8 mouse cellular contexts compared by ENCODE assay signal in the genomic region with DNA sequence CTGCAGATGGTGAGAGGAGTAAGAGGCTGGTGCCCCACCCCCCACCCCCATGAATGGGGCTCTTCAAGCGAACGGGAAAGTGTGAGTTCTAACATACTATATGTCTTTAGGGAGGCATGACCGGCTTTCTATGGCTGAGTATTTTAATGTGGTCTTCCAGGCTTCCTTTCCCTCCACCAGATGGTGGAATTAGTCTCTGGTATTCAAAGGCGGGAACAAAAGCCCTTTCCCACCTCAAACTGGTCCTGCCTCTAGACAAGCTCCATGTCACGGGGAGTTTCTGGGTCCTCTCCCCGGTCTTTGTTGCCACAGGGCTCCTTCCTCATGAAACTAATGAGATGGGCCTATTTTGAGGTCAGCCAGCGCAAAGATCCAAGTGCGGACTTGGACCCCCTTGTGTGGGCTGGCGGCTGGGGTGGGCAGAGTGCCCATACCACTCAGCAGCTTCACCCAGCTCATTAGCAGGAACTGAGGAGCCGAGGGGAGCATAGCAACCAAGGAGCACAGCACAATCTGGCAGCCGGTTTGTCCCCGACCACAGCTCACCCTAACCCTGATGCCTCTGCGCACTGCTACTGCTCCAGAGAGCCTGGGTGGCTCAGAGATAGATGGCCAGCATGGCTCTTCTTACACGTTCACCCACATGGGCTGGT. TPM values are rescaled to one million over a fixed set of nuclear protein-coding genes. Genes with fewer than 3 reads are reported as not detected.
DNase-seq lines count a peak whose midpoint lies in the region; ATAC-seq lines count a peak whose summit lies in the region.
"Had no signal": no experiment of that assay in that cellular context is flagged by ENCODE, and none has a peak within 500 bp of the region (broad histone marks: within the 10 kb centered on the region; RNA-seq: fewer than 3 reads in every experiment).

No protein-coding gene starts in this region.

- no peaks in the 10 kb centered on the region for H3K9me3 ChIP-seq in forebrain, embryonic 11.5 days (ENCODE audit: control insufficient read depth, low read length)
- H3K9me3 ChIP-seq in hindbrain, embryonic 12.5 days (replicated peaks): no peaks in the 10 kb centered on the region
- H3K9me3 ChIP-seq in neural tube, embryonic 14.5 days (ENCODE audit: control insufficient read depth, low read length): no peaks in the 10 kb centered on the region

- ATAC-seq in forebrain, embryonic 11.5 days (replicated peaks; ENCODE audit: low FRiP score): peak; percentile 82
- peak; percentile 67 for ATAC-seq in hindbrain, embryonic 12.5 days (ENCODE audit: low FRiP score)
- peak; percentile 67; the same call in 1 of the 2 replicates for ATAC-seq in neural tube, embryonic 14.5 days (ENCODE audit: low read depth)

- 26% methylated on average over 14 of the region's 14 CpGs for WGBS in forebrain, embryonic 11.5 days
- WGBS in hindbrain, embryonic 12.5 days: 20% methylated on average over 14 of the region's 14 CpGs
- WGBS in neural tube, embryonic 14.5 days: 14% methylated on average over 14 of the region's 14 CpGs

- H3K36me3 ChIP-seq in forebrain, embryonic 11.5 days (ENCODE audit: control insufficient read depth, insufficient read depth, low read length): no peaks in the 10 kb centered on the region
- no peaks in the 10 kb centered on the region for H3K36me3 ChIP-seq in hindbrain, embryonic 12.5 days
- no peaks in the 10 kb centered on the region for H3K36me3 ChIP-seq in neural tube, embryonic 14.5 days (ENCODE audit: control insufficient read depth, insufficient read depth, low read length)

- peaks cover 29% of the 10 kb centered on the region for H3K4me1 ChIP-seq in forebrain, embryonic 11.5 days (replicated peaks; ENCODE audit: control insufficient read depth, insufficient read depth, low read length)
- peaks cover 41% of the 10 kb centered on the region for H3K4me1 ChIP-seq in hindbrain, embryonic 12.5 days
- H3K4me1 ChIP-seq in neural tube, embryonic 14.5 days (ENCODE audit: control insufficient read depth, insufficient read depth, low read length): peaks cover 16% of the 10 kb centered on the region

- H3K27ac ChIP-seq in forebrain, embryonic 11.5 days (ENCODE audit: low read depth, low read length): peak overlapping the region; percentile 93
- H3K27ac ChIP-seq in hindbrain, embryonic 12.5 days: peak overlapping the region; percentile 55
- H3K27ac ChIP-seq in neural tube, embryonic 14.5 days (ENCODE audit: low read depth, low read length): peak overlapping the region; percentile 52; the same call in 1 of the 2 replicates
- H3K27ac ChIP-seq: gastrocnemius, adult 2 months had no signal

- peak overlapping the region; percentile 4; the same call in 1 of the 2 replicates for H3K9ac ChIP-seq in forebrain, embryonic 11.5 days (ENCODE audit: low read length)
- peak overlapping the region; percentile 20 for H3K9ac ChIP-seq in hindbrain, embryonic 12.5 days
- H3K9ac ChIP-seq in neural tube, embryonic 14.5 days (replicated peaks; ENCODE audit: low read depth, low read length): no peak overlapping the region

- H3K4me3 ChIP-seq in forebrain, embryonic 11.5 days (ENCODE audit: low read depth, low read length): no peak overlapping the region
- no peak overlapping the region for H3K4me3 ChIP-seq in hindbrain, embryonic 12.5 days
- no peak overlapping the region for H3K4me3 ChIP-seq in neural tube, embryonic 14.5 days (ENCODE audit: low read depth, low read length)
- H3K4me3 ChIP-seq: gastrocnemius, adult 2 months had no signal

- peak; percentile 77 for DNase-seq in forebrain, embryonic 11.5 days (ENCODE audit: low spot score)
- DNase-seq in layer of hippocampus, postnatal 14 days (ENCODE audit: low spot score in 2 of 2): peak; percentile 49 to 76
- no peak for DNase-seq in spleen, postnatal 10 days (ENCODE audit: low spot score in 2 of 2)
- no peak for DNase-seq in spleen, adult 12 weeks (ENCODE audit: low spot score)
- DNase-seq in urinary bladder, postnatal 36 days (ENCODE audit: low spot score in 2 of 2): no peak
- DNase-seq: gastrocnemius, adult 2 months had no signal

- H3K4me2 ChIP-seq in forebrain, embryonic 11.5 days (ENCODE audit: low read depth, low read length, severe bottlenecking): 0 out of 2 replicates have a peak overlapping the region, but pooled peaks have one; percentile 16
- 0 out of 2 replicates have a peak overlapping the region, but pooled peaks have one; percentile 1 for H3K4me2 ChIP-seq in hindbrain, embryonic 12.5 days (replicated peaks)
- no peak overlapping the region for H3K4me2 ChIP-seq in neural tube, embryonic 14.5 days (ENCODE audit: low read depth, low read length)

- H3K27me3 ChIP-seq in forebrain, embryonic 11.5 days (ENCODE audit: control insufficient read depth, insufficient read depth, low read length): no peaks in the 10 kb centered on the region
- H3K27me3 ChIP-seq in hindbrain, embryonic 12.5 days: no peaks in the 10 kb centered on the region; the same call in 1 of the 2 replicates
- no peaks in the 10 kb centered on the region for H3K27me3 ChIP-seq in neural tube, embryonic 14.5 days (ENCODE audit: control insufficient read depth, insufficient read depth, low read length)

RNA-seq across cellular contexts. Expression of a gene that starts 39.5 kb away (rescaled TPM):
- 7.3 and 7.9 TPM in 2 replicates for polyA plus RNA-seq in forebrain, embryonic 11.5 days (2014; fragmentation: Nextera tagmentation; extraction: Ambion mirVana)
- polyA plus RNA-seq in hindbrain, embryonic 12.5 days (2016; fragmentation: Nextera tagmentation; extraction: Ambion mirVana): 3.4 and 4.3 TPM in 2 replicates
- total RNA-seq in layer of hippocampus, postnatal 14 days (2021): 1 to 10 TPM; 5.5 to 5.8 TPM
- 2.4 and 2.6 TPM in 2 replicates for polyA plus RNA-seq in neural tube, embryonic 14.5 days (2014; fragmentation: Nextera tagmentation; extraction: Ambion mirVana)

Comparison
In these comparisons a context has a peak if more than half of its experiments do, and no peak if none do; other contexts are left out.
1. DNase-seq: peak in forebrain, embryonic 11.5 days (single experiment) and layer of hippocampus, postnatal 14 days (2 of 2); none in spleen, postnatal 10 days (0 of 2), spleen, adult 12 weeks (single experiment) and urinary bladder, postnatal 36 days (0 of 2).
2. Peak in every context shown above with its lines, with median percentiles within 50 percentile points of each other: ATAC-seq and H3K27ac ChIP-seq.